Comparison of ENCODE assay signal across 8 mouse cellular contexts in the genomic region with DNA sequence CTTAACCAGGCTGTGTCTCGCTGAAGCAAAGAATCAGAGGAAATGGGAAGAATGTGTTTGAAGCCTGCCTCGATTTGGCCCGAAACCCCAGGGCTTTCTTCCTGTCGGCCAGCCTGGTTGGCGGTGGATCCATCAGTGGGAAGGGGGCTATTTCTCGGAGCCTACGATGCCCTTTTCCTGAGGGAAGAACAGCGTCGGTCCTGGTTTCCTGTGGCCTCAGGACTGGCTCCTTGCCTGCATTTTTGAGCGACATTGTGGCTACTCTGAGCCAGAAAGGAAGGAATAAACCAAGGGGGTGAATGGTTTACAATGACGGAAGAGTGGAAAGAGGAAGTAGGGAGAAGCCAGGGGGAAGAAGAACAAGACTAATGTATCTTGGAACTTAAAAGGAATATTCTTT. TPM values are rescaled to one million over a fixed set of nuclear protein-coding genes. Genes with fewer than 3 reads are reported as not detected.
DNase-seq lines count a peak whose midpoint lies in the region; ATAC-seq and TF ChIP-seq lines count a peak whose summit lies in the region.

No protein-coding gene starts in this region.

- TF ChIP-seq CTCF in forebrain, postnatal 0 days (IDR thresholded peaks at IDR 0.05; ENCODE audit: low read depth) = no peak
- no peak for TF ChIP-seq CTCF in liver, embryonic 14.5 days (IDR thresholded peaks at IDR 0.05; ENCODE audit: low read depth)
- TF ChIP-seq CTCF in stomach, postnatal 0 days (IDR thresholded peaks at IDR 0.05; ENCODE audit: low read depth) = no peak

- H3K9me3 ChIP-seq in forebrain, postnatal 0 days (ENCODE audit: low read length) = 0 out of 2 replicates have a peak, but pooled peaks cover 5% of the 10 kb centered on the region
- no peaks in the 10 kb centered on the region for H3K9me3 ChIP-seq in forebrain, embryonic 11.5 days (ENCODE audit: control insufficient read depth, low read length)
- peaks cover 8% of the 10 kb centered on the region; the same call in 1 of the 2 replicates for H3K9me3 ChIP-seq in embryonic facial prominence, embryonic 13.5 days
- H3K9me3 ChIP-seq in hindbrain, embryonic 16.5 days (ENCODE audit: control insufficient read depth, low read length) = no peaks in the 10 kb centered on the region
- H3K9me3 ChIP-seq in liver, embryonic 14.5 days (ENCODE audit: control insufficient read depth, low read length) = no peaks in the 10 kb centered on the region
- H3K9me3 ChIP-seq in stomach, postnatal 0 days (ENCODE audit: control insufficient read depth, low read length) = 0 out of 2 replicates have a peak, but pooled peaks cover 3% of the 10 kb centered on the region

- no peak for DNase-seq in forebrain, postnatal 0 days
- DNase-seq in forebrain, embryonic 11.5 days (ENCODE audit: low spot score) = no peak
- DNase-seq in liver, embryonic 14.5 days (ENCODE audit: low read depth in 3 of 3, low spot score in 3 of 3) = no peak
- DNase-seq in stomach, postnatal 0 days (ENCODE audit: low spot score) = no peak
- DNase-seq in spleen, adult 12 weeks (ENCODE audit: low spot score) = no peak
- no peak for DNase-seq in layer of hippocampus, adult 9-10 months (ENCODE audit: low spot score)

- WGBS in forebrain, postnatal 0 days = 46% methylated on average over 11 of the region's 11 CpGs
- 79% methylated on average over 11 of the region's 11 CpGs for WGBS in forebrain, embryonic 11.5 days
- WGBS in embryonic facial prominence, embryonic 13.5 days = 18% methylated on average over 11 of the region's 11 CpGs
- 47% methylated on average over 11 of the region's 11 CpGs for WGBS in hindbrain, embryonic 16.5 days
- 16% methylated on average over 11 of the region's 11 CpGs for WGBS in liver, embryonic 14.5 days (ENCODE audit: insufficient replicate concordance)
- 50% methylated on average over 11 of the region's 11 CpGs for WGBS in stomach, postnatal 0 days

- H3K27me3 ChIP-seq in forebrain, postnatal 0 days (ENCODE audit: insufficient read depth, low read length) = no peaks in the 10 kb centered on the region
- H3K27me3 ChIP-seq in forebrain, embryonic 11.5 days (ENCODE audit: control insufficient read depth, insufficient read depth, low read length) = no peaks in the 10 kb centered on the region
- H3K27me3 ChIP-seq in embryonic facial prominence, embryonic 13.5 days = no peaks in the 10 kb centered on the region
- H3K27me3 ChIP-seq in hindbrain, embryonic 16.5 days (replicated peaks; ENCODE audit: control insufficient read depth, insufficient read depth, low read length) = no peaks in the 10 kb centered on the region
- H3K27me3 ChIP-seq in liver, embryonic 14.5 days (ENCODE audit: control insufficient read depth, insufficient read depth, low read length) = no peaks in the 10 kb centered on the region
- no peaks in the 10 kb centered on the region for H3K27me3 ChIP-seq in stomach, postnatal 0 days (ENCODE audit: control insufficient read depth, insufficient read depth, low read length)

- no peak for TF ChIP-seq EP300 in liver, embryonic 14.5 days (IDR thresholded peaks at IDR 0.05; ENCODE audit: low read depth)
- TF ChIP-seq EP300 in stomach, postnatal 0 days (optimal IDR thresholded peaks at IDR 0.05) = no peak

- peak overlapping the region; percentile 13; the same call in 1 of the 2 replicates for H3K4me2 ChIP-seq in forebrain, postnatal 0 days (ENCODE audit: low read depth)
- no peak overlapping the region for H3K4me2 ChIP-seq in forebrain, embryonic 11.5 days (ENCODE audit: low read depth, low read length, severe bottlenecking)
- peak overlapping the region; percentile 50 for H3K4me2 ChIP-seq in embryonic facial prominence, embryonic 13.5 days
- H3K4me2 ChIP-seq in hindbrain, embryonic 16.5 days (ENCODE audit: low read length) = peak overlapping the region; percentile 32
- peak overlapping the region; percentile 53 for H3K4me2 ChIP-seq in liver, embryonic 14.5 days (ENCODE audit: low read depth)
- peak overlapping the region; percentile 36 for H3K4me2 ChIP-seq in stomach, postnatal 0 days (replicated peaks; ENCODE audit: low read depth)

- H3K36me3 ChIP-seq in forebrain, postnatal 0 days (ENCODE audit: insufficient read depth) = no peaks in the 10 kb centered on the region
- H3K36me3 ChIP-seq in forebrain, embryonic 11.5 days (ENCODE audit: control insufficient read depth, insufficient read depth, low read length) = no peaks in the 10 kb centered on the region
- H3K36me3 ChIP-seq in embryonic facial prominence, embryonic 13.5 days = no peaks in the 10 kb centered on the region
- H3K36me3 ChIP-seq in hindbrain, embryonic 16.5 days (ENCODE audit: control insufficient read depth, insufficient read depth, low read length) = no peaks in the 10 kb centered on the region
- no peaks in the 10 kb centered on the region for H3K36me3 ChIP-seq in liver, embryonic 14.5 days (replicated peaks; ENCODE audit: control insufficient read depth, insufficient read depth, low read depth)
- no peaks in the 10 kb centered on the region for H3K36me3 ChIP-seq in stomach, postnatal 0 days (ENCODE audit: control insufficient read depth, insufficient read depth, low read length)

- no peak overlapping the region for H3K4me3 ChIP-seq in forebrain, postnatal 0 days (ENCODE audit: low read depth, low read length)
- no peak overlapping the region for H3K4me3 ChIP-seq in forebrain, embryonic 11.5 days (ENCODE audit: low read depth, low read length)
- H3K4me3 ChIP-seq in embryonic facial prominence, embryonic 13.5 days = 0 out of 2 replicates have a peak overlapping the region, but pooled peaks have one; percentile 13
- H3K4me3 ChIP-seq in hindbrain, embryonic 16.5 days (ENCODE audit: low read length) = no peak overlapping the region
- no peak overlapping the region for H3K4me3 ChIP-seq in liver, embryonic 14.5 days (ENCODE audit: insufficient read depth in 1 of 2, low read depth in 2 of 2, low read length in 2 of 2)
- no peak overlapping the region for H3K4me3 ChIP-seq in stomach, postnatal 0 days (ENCODE audit: low read depth, low read length)

- H3K27ac ChIP-seq in forebrain, postnatal 0 days (ENCODE audit: low read depth, low read length) = no peak overlapping the region
- H3K27ac ChIP-seq in forebrain, embryonic 11.5 days (ENCODE audit: low read depth, low read length) = no peak overlapping the region
- peak overlapping the region; percentile 64 for H3K27ac ChIP-seq in embryonic facial prominence, embryonic 13.5 days
- 0 out of 2 replicates have a peak overlapping the region, but pooled peaks have one; percentile 11 for H3K27ac ChIP-seq in hindbrain, embryonic 16.5 days (ENCODE audit: low read depth, low read length)
- no peak overlapping the region for H3K27ac ChIP-seq in liver, embryonic 14.5 days
- H3K27ac ChIP-seq in stomach, postnatal 0 days (replicated peaks) = peak overlapping the region; percentile 73

- H3K9ac ChIP-seq in forebrain, postnatal 0 days = no peak overlapping the region
- H3K9ac ChIP-seq in forebrain, embryonic 11.5 days (ENCODE audit: low read length) = no peak overlapping the region
- H3K9ac ChIP-seq in embryonic facial prominence, embryonic 13.5 days = peak overlapping the region; percentile 51; the same call in 1 of the 2 replicates
- H3K9ac ChIP-seq in hindbrain, embryonic 16.5 days (ENCODE audit: low read depth, low read length) = no peak overlapping the region
- H3K9ac ChIP-seq in liver, embryonic 14.5 days (replicated peaks) = no peak overlapping the region
- no peak overlapping the region for H3K9ac ChIP-seq in stomach, postnatal 0 days (ENCODE audit: low read length)

- ATAC-seq in forebrain, postnatal 0 days = 0 out of 2 replicates have a peak, but pooled peaks have one; percentile 10
- no peak for ATAC-seq in forebrain, embryonic 11.5 days (replicated peaks; ENCODE audit: low FRiP score)
- ATAC-seq in embryonic facial prominence, embryonic 13.5 days (ENCODE audit: insufficient number of reproducible peaks, insufficient read depth, low FRiP score, low TSS enrichment, low read depth) = no peak
- no peak for ATAC-seq in hindbrain, embryonic 16.5 days
- ATAC-seq in liver, embryonic 14.5 days (ENCODE audit: insufficient read depth) = no peak
- ATAC-seq in stomach, postnatal 0 days (ENCODE audit: low FRiP score, low TSS enrichment) = no peak

- no peaks in the 10 kb centered on the region for H3K4me1 ChIP-seq in forebrain, postnatal 0 days (ENCODE audit: insufficient read depth)
- H3K4me1 ChIP-seq in forebrain, embryonic 11.5 days (replicated peaks; ENCODE audit: control insufficient read depth, insufficient read depth, low read length) = no peaks in the 10 kb centered on the region
- H3K4me1 ChIP-seq in embryonic facial prominence, embryonic 13.5 days = peaks cover 14% of the 10 kb centered on the region
- no peaks in the 10 kb centered on the region for H3K4me1 ChIP-seq in hindbrain, embryonic 16.5 days (ENCODE audit: control insufficient read depth, insufficient read depth, low read depth, low read length)
- peaks cover 0 to 7% of the 10 kb centered on the region in 2 experiments; a peak in 3 of 4 replicates for H3K4me1 ChIP-seq in liver, embryonic 14.5 days (replicated peaks; ENCODE audit: control insufficient read depth in 2 of 2, insufficient read depth in 2 of 2, low read length in 1 of 2)
- no peaks in the 10 kb centered on the region; the same call in 1 of the 2 replicates for H3K4me1 ChIP-seq in stomach, postnatal 0 days (replicated peaks; ENCODE audit: control insufficient read depth, insufficient read depth)

RNA-seq across cellular contexts. Expression of a gene that starts 8.3 kb away (rescaled TPM):
- total RNA-seq in forebrain, postnatal 0 days (2014; rRNA removed) = 2.7 and 3.0 TPM in 2 replicates
- polyA plus RNA-seq in forebrain, postnatal 0 days (2015; fragmentation: Nextera tagmentation; extraction: Ambion mirVana) = 7.3 TPM in 2 replicates
- polyA plus RNA-seq in forebrain, embryonic 11.5 days (2014; fragmentation: Nextera tagmentation; extraction: Ambion mirVana) = 6.0 and 6.7 TPM in 2 replicates
- 15.5 and 18.4 TPM in 2 replicates for polyA plus RNA-seq in embryonic facial prominence, embryonic 13.5 days (2015; fragmentation: Nextera tagmentation; extraction: Ambion mirVana)
- polyA plus RNA-seq in hindbrain, embryonic 16.5 days (2015; fragmentation: Nextera tagmentation; extraction: Ambion mirVana) = 4.8 and 6.2 TPM in 2 replicates
- polyA plus RNA-seq in liver, embryonic 14.5 days (2012; rRNA removed) = 2.3 and 5.1 TPM in 2 replicates
- polyA plus RNA-seq in liver, embryonic 14.5 days (2014; fragmentation: Nextera tagmentation; extraction: Ambion mirVana) = 10.7 and 11.0 TPM in 2 replicates
- polyA plus RNA-seq in stomach, postnatal 0 days (2015; fragmentation: Nextera tagmentation; extraction: Ambion mirVana) = 24.8 and 27.1 TPM in 2 replicates

RNA-seq across cellular contexts. Expression of a gene that starts 46.7 kb away (rescaled TPM):
- total RNA-seq in forebrain, postnatal 0 days (2014; rRNA removed) = 13.7 and 14.4 TPM in 2 replicates
- 13.8 and 15.0 TPM in 2 replicates for polyA plus RNA-seq in forebrain, postnatal 0 days (2015; fragmentation: Nextera tagmentation; extraction: Ambion mirVana)
- 7.2 and 8.6 TPM in 2 replicates for polyA plus RNA-seq in forebrain, embryonic 11.5 days (2014; fragmentation: Nextera tagmentation; extraction: Ambion mirVana)
- polyA plus RNA-seq in embryonic facial prominence, embryonic 13.5 days (2015; fragmentation: Nextera tagmentation; extraction: Ambion mirVana) = 14.4 and 14.8 TPM in 2 replicates
- 9.2 and 11.1 TPM in 2 replicates for polyA plus RNA-seq in hindbrain, embryonic 16.5 days (2015; fragmentation: Nextera tagmentation; extraction: Ambion mirVana)
- polyA plus RNA-seq in liver, embryonic 14.5 days (2012; rRNA removed) = 8.1 and 14.1 TPM in 2 replicates
- 23.2 and 23.7 TPM in 2 replicates for polyA plus RNA-seq in liver, embryonic 14.5 days (2014; fragmentation: Nextera tagmentation; extraction: Ambion mirVana)
- 8.0 and 8.4 TPM in 2 replicates for polyA plus RNA-seq in stomach, postnatal 0 days (2015; fragmentation: Nextera tagmentation; extraction: Ambion mirVana)

RNA-seq across cellular contexts. Expression of a gene that starts 56.2 kb away (rescaled TPM):
- total RNA-seq in forebrain, postnatal 0 days (2014; rRNA removed) = 3.5 and 5.0 TPM in 2 replicates
- polyA plus RNA-seq in forebrain, postnatal 0 days (2015; fragmentation: Nextera tagmentation; extraction: Ambion mirVana) = 3.7 and 5.0 TPM in 2 replicates
- polyA plus RNA-seq in forebrain, embryonic 11.5 days (2014; fragmentation: Nextera tagmentation; extraction: Ambion mirVana) = 24.1 and 27.7 TPM in 2 replicates
- polyA plus RNA-seq in embryonic facial prominence, embryonic 13.5 days (2015; fragmentation: Nextera tagmentation; extraction: Ambion mirVana) = 78.4 and 82.0 TPM in 2 replicates
- polyA plus RNA-seq in hindbrain, embryonic 16.5 days (2015; fragmentation: Nextera tagmentation; extraction: Ambion mirVana) = 3.8 and 4.1 TPM in 2 replicates
- polyA plus RNA-seq in liver, embryonic 14.5 days (2012; rRNA removed) = 0.09 and 0.10 TPM in 2 replicates
- polyA plus RNA-seq in liver, embryonic 14.5 days (2014; fragmentation: Nextera tagmentation; extraction: Ambion mirVana) = not detected in 2 replicates
- polyA plus RNA-seq in stomach, postnatal 0 days (2015; fragmentation: Nextera tagmentation; extraction: Ambion mirVana) = 4.3 and 4.8 TPM in 2 replicates

Comparison
In these comparisons a context has a peak if more than half of its experiments do, and no peak if none do; other contexts are left out.
1. H3K27ac ChIP-seq: peak in embryonic facial prominence, embryonic 13.5 days (single experiment), hindbrain, embryonic 16.5 days (single experiment) and stomach, postnatal 0 days (single experiment); none in forebrain, postnatal 0 days (single experiment), forebrain, embryonic 11.5 days (single experiment) and liver, embryonic 14.5 days (single experiment).